Mouse (Mus musculus) embryonic stem cell, embryonic (primary cell): ENCODE results near the gene Zfp36l2.
"Not testable (repeated sequence)": the region's sequence is repeated elsewhere in the genome, so short reads cannot be mapped to it uniquely, and the experiment has no call there.

Experiments
- CTCF ChIA-PET, 4 experiments: fragments of 300-600 bp in 2 of 4; fragments of 350-600 bp in 2 of 4; sonication (Branson Sonifier 250); formaldehyde crosslinking; loops; one replicate each; lab custom pipeline; 2022; ENCODE audit warnings: inconsistent platforms in 2 of 4; lab: Charles Lee
- POLR2A ChIA-PET, 4 experiments: fragments of 300-600 bp in 2 of 4; fragments of 350-600 bp in 2 of 4; sonication (Branson Sonifier 250); formaldehyde crosslinking; loops; one replicate each; lab custom pipeline; 2022; ENCODE audit warnings: antibody characterized with exemption in 4 of 4, inconsistent platforms in 1 of 4; lab: Charles Lee

The Zfp36l2 gene

GRCm38 (mm10) chr17:84187727-84188373 lies at the start of gene Zfp36l2:
Gene Zfp36l2 (minus strand): TSS chr17:84187947.
- ChIA-PET POLR2A (interaction anchor here (0.6 to 5.9 kb wide), 41 partner anchors 9 to 326 kb away, joined by 3 to 34 read pairs (median 3); no protein-coding TSS in a partner anchor), CTCF (interaction anchor here (0.5 to 5.5 kb wide), 15 partner anchors 74 to 285 kb away, joined by 3 to 36 read pairs (median 8); no protein-coding TSS in a partner anchor)

DNA sequence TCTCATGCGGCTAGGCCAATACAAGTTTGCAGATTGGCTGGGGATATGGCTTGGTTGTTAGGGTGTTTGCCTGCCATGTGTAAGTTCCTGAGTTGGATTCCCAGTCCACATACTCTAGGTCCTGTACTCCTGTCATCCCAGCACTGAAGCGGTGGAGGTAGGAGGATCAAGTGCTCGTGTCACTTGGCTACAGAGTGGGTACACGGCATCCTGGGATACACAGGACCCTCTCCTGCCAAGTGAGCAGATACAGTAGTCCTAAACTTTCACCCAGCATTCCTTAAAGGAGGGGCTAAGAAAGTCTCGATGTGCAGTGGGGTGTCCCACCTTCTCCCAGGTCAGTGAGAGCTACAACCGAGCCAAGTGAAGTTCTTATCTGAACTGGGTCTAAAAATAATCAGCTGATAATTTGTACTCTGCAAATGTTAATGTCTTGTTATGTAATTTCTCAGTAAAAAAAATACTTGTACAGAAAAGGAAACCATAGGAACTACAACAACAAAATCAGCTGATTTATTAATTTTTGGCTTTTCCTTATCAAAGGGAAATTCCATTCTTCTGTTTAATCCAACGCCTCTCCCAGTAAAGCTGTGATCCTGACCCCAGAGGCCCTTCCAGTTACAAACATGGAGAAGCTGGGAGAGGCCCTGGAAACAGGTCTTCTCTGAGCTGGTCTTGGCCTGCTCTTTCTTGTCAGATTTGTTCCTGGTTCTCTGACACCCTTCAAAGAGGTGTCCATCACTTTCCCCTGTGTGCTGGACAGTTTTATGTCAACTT lies 49.2 kb upstream of the Zfp36l2 start:
- POLR2A ChIA-PET, result interaction anchor here in 1 of 4 experiments (1.5 kb wide), 1 partner anchor 8 kb away, joined by 4 read pairs; no protein-coding TSS in a partner anchor

DNA sequence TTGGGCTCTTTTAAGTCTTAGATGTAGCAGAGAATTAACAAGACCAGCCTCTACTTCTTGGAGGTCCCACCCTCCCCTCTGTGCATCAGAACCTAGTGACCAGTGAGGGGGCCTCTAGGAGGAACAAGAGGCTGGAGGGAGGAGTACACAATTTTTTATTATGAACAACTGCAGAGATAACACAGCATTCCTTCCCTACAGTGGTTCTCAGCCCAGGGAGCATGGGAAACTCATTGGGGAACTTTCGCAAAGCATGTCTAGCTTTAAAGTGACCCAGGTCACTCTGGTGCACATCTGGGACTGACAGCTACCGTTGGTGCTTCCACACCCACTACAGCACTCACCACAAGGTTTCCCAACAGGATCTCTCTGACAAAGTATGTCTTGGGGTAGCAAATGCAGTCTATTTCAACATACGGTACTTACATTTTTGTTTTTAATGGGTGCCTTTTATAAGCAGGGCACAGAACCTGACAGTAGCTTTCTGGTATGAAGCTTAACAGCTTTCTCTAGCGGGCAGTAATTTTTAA lies 47.7 kb upstream of the Zfp36l2 start:
- CTCF ChIA-PET, result no interaction called here

More for the DNA sequence above, 49.2 kb upstream of the Zfp36l2 start:
- CTCF ChIA-PET, result interaction anchor here in 3 of 4 experiments (0.6 to 1.4 kb wide), 3 partner anchors 10 to 364 kb away, joined by 3 read pairs; no protein-coding TSS in a partner anchor

GRCm38 (mm10) chr17:84234785-84235184 lies 47.0 kb upstream of the Zfp36l2 start:
- POLR2A ChIA-PET, result interaction anchor here in 1 of 4 experiments (1.2 to 1.4 kb wide), 2 partner anchors 9 to 41 kb away, joined by 3 to 7 read pairs; no protein-coding TSS in a partner anchor
- CTCF ChIA-PET, result not testable (repeated sequence)

More for the DNA sequence above, 47.7 kb upstream of the Zfp36l2 start:
- POLR2A ChIA-PET, result interaction anchor here in 1 of 4 experiments (1.2 kb wide), 1 partner anchor 42 kb away, joined by 3 read pairs; no protein-coding TSS in a partner anchor

GRCm38 (mm10) chr17:84233758-84234157 lies 46.0 kb upstream of the Zfp36l2 start:
- POLR2A ChIA-PET, result interaction anchor here in 3 of 4 experiments (0.6 to 1.4 kb wide), 5 partner anchors 9 to 144 kb away, joined by 3 to 7 read pairs (median 3); no protein-coding TSS in a partner anchor

DNA sequence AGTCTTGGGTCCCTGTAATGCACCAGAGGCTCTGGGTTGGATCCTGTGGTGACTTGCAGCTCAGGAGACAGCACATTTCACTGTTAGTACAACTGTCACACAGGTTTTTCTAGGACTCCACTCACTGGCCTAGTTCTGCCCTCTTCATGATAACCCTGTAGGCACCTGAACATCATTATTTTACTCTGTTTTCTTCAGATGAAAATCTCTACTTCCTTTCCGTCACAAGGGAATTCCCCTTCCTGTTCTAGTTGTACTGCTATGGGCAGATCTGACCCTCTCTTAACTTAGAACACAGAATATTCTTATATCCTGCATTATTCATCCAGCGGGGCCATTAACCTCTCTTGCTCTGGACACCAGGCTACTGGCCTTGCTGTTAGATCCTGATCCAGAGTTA lies 43.6 kb upstream of the Zfp36l2 start:
- ChIA-PET POLR2A (no interaction called here), CTCF (no interaction called here)

More at GRCm38 (mm10) chr17:84233758-84234157, 46.0 kb upstream of the Zfp36l2 start:
- CTCF ChIA-PET, result interaction anchor here in 1 of 4 experiments (0.6 kb wide), 1 partner anchor 321 kb away, joined by 5 read pairs; no protein-coding TSS in a partner anchor

- ChIA-PET POLR2A (interaction anchor here in 1 of 4 experiments (0.8 to 1.6 kb wide), 2 partner anchors 10 to 17 kb away, joined by 4 read pairs; no protein-coding TSS in a partner anchor), CTCF (interaction anchor here in 1 of 4 experiments (1.2 kb wide), 1 partner anchor 13 kb away, joined by 3 read pairs; no protein-coding TSS in a partner anchor)
Measured at GRCm38 (mm10) chr17:84228223-84228622, 40.5 kb upstream of the Zfp36l2 start.

DNA sequence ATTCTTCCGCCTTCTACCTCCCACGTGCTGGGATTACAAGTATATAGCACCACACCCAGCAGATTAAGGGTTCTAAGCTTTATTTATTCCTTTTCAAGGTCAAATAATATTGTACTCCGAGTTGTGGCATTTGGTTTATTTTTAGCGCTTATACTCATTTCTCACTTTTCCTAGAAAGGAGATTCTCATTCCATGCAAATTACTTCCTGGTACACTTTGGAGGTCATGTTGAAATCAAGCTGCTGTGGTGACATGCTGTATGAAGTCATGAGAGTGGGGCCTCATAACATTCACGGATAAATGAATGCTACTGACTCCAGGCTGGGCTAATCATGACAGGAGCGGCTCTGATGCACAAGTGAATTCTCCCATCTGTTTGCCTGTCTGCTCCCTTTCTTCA lies 38.9 kb upstream of the Zfp36l2 start:
- CTCF ChIA-PET, result no interaction called here
- POLR2A ChIA-PET, result no interaction called here

DNA sequence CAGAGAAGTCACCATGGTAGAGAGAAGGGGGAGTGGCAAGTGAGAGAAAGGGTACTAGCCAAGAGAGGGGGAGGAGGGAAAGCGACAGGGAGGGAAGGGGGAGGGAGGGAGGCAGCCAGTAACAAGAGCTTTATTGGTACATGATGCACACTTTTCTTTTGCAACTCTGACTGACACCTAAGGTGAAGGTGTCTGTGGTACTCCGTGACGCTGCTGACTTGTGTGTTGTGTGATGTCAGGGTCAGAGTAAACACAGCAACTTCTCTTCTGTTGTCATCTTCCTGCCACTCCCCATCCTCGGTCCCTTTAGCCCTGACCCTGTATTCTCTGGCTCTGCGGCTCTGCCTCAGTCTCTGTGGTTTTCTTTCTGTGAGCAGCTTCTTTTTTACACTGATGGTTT lies 38.5 kb upstream of the Zfp36l2 start:
- ChIA-PET POLR2A (no interaction called here), CTCF (no interaction called here)

DNA sequence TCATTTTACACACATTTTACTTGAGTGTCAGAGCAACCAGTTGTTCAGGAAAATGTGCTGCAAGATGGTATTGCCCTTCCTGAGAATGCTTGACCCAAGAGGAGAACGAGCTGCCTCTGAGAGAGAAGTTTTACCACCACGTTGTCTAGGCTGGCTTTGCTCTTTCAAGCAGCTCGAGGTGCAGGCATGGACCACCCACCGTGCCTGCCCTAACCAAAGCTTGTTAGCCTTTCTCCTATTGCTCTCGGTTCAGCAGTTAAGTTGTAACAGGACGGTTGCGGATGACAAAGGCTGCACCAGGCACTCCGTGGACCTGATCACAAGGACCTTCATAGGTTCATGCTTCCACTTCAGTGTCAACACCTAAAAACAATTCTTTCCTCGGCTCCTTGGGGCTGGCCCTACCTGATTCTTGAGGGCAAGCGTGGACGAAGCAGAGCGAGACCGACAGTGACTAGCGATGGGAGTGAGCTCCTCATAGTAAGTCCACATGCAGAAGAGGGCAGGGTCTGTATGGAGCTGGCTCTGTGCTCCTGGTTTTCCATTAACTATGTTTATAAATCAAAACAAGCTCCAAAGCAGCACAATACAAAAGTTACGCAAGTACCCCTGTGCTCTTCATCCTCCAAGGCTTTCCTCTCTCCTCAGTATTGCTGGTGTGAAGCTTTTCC lies 36.6 kb upstream of the Zfp36l2 start:
- CTCF ChIA-PET, result no interaction called here
- POLR2A ChIA-PET, result interaction anchor here in 2 of 4 experiments (0.5 to 0.9 kb wide), 2 partner anchors 9 to 195 kb away, joined by 3 to 7 read pairs; no protein-coding TSS in a partner anchor

- POLR2A ChIA-PET, result interaction anchor here in 1 of 4 experiments (0.9 to 1.5 kb wide), 3 partner anchors 9 to 14 kb away, joined by 3 read pairs; no protein-coding TSS in a partner anchor
- CTCF ChIA-PET, result not testable (repeated sequence)
Measured at GRCm38 (mm10) chr17:84218841-84219240, 31.1 kb upstream of the Zfp36l2 start.

GRCm38 (mm10) chr17:84217696-84218095 lies 29.9 kb upstream of the Zfp36l2 start:
- CTCF ChIA-PET, result no interaction called here
- POLR2A ChIA-PET, result interaction anchor here in 1 of 4 experiments (0.8 to 1.0 kb wide), 2 partner anchors 15 to 195 kb away, joined by 3 read pairs; no protein-coding TSS in a partner anchor

GRCm38 (mm10) chr17:84215264-84215960 lies 27.7 kb upstream of the Zfp36l2 start:
- POLR2A ChIA-PET, result interaction anchor here in 1 of 4 experiments (0.5 to 1.8 kb wide), 3 partner anchors 10 to 358 kb away, joined by 3 to 5 read pairs (median 3); no protein-coding TSS in a partner anchor
- CTCF ChIA-PET, result interaction anchor here in 1 of 4 experiments (0.7 kb wide), 1 partner anchor 470 kb away, joined by 3 read pairs; no protein-coding TSS in a partner anchor

DNA sequence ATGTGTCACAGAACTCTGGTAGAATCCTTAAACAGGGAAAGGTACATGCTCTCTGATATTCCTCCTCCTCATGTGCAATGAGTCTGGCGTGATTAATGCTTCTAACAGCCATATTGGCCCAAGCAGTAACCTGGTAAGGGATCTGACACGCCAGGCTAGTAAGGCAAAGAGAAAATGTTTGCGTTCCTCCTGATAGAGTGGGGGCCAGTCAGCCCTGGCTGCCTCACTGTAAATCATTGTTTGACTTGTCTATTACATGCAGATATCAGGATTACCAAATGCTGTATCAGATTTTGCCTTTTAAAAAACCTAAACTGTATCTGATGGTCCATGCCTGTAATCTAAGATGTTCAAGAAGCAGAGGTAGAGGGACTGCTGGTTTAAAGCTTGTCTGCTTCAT lies 25.7 kb upstream of the Zfp36l2 start:
- POLR2A ChIA-PET, result no interaction called here
- CTCF ChIA-PET, result interaction anchor here in 1 of 4 experiments (0.7 kb wide), 1 partner anchor 70 kb away, joined by 8 read pairs; no protein-coding TSS in a partner anchor

DNA sequence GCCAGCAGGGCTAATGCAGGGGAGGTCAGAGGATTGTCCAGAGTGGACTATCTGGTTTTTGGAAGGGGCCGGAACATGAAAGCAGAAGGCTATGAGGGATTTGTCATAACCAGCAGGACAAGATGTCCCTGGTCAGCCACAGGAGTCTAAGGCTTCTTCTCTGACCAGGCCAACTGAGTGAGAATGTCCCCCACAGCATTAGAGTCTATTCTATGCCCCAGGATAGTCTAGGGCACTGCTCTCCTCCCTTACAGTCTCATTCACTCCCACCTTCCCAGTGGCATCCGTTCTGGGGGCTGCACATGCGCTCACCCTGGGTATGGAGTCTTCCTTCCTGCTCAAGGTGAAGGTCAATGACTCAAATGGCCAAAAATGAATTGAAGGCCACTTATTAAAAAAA lies 19.9 kb upstream of the Zfp36l2 start:
- POLR2A ChIA-PET, result interaction anchor here in 1 of 4 experiments (1.7 kb wide), 1 partner anchor 11 kb away, joined by 4 read pairs; no protein-coding TSS in a partner anchor
- CTCF ChIA-PET, result no interaction called here

DNA sequence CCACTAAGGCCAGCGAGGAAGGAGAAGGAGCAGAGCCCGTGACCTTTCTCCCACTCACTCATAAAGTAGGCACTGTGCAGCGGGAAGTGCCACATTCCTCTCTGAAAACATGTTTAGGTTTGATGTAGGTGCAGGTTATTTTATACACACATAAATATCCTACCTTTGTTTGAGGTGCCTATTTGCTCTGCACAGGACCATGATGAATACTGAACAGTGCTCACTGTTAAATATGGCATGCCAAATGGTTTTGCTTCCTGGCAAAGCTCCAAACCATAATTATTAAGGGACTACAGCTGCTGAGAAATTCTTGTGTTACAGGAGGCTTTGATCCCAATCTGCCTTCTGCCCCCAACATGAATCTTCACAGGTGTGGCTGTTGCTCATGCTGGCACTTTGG lies 18.5 kb upstream of the Zfp36l2 start:
- ChIA-PET POLR2A (interaction anchor here in 1 of 4 experiments (1.6 kb wide), 1 partner anchor 10 kb away, joined by 5 read pairs; no protein-coding TSS in a partner anchor), CTCF (interaction anchor here in 1 of 4 experiments (0.6 kb wide), 1 partner anchor 10 kb away, joined by 5 read pairs; no protein-coding TSS in a partner anchor)

DNA sequence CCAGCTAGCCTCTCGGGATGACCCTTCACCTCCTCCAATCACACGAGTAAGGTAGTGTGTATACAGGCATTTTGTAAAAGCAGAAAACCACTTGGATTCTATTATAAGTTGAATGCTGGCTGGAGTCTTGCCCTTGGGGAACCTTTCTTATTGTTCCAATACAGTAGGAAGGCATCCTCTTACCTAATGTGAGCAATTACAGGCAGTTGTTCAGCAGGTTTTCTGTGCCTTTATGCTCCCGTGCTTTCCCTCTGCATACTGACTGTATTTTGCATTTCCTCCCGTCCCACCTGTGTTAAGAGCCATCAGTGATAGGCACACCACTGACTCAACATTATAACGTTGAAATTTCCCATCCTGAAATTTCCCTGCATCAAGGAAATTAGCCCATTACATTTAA lies 17.2 kb upstream of the Zfp36l2 start:
- POLR2A ChIA-PET, result interaction anchor here in 1 of 4 experiments (1.6 kb wide), 1 partner anchor 11 kb away, joined by 5 read pairs; no protein-coding TSS in a partner anchor
- CTCF ChIA-PET, result interaction anchor here in 2 of 4 experiments (0.5 to 1.2 kb wide), 3 partner anchors 14 to 80 kb away, joined by 3 read pairs; no protein-coding TSS in a partner anchor
